Mouse (Mus musculus) urinary bladder, postnatal 36 days (tissue): ENCODE data around the gene Crygn.
"Not testable (repeated sequence)": the region's sequence is repeated elsewhere in the genome, so short reads cannot be mapped to it uniquely, and the experiment has no call there.

Experiments used
- DNase-seq, 2 experiments: peaks; one replicate each; pipeline ENCODE4 v3.0.0; 2022; ENCODE audit warnings: low spot score in 2 of 2, mixed read lengths in 1 of 2

The Crygn gene

GRCm38 (mm10) chr5:24757816-24758215 is at the start of gene Crygn:
TSS of gene Crygn (minus strand) at chr5:24758008.
- no peak for DNase-seq

GRCm38 (mm10) chr5:24805222-24805621 is 47.4 kb upstream of the Crygn start:
- DNase-seq: no peak

- no peak for DNase-seq
Observed at GRCm38 (mm10) chr5:24804661-24805060, 46.9 kb upstream of the Crygn start.

GRCm38 (mm10) chr5:24801841-24802624 is 44.2 kb upstream of the Crygn start:
- DNase-seq: no peak

GRCm38 (mm10) chr5:24800416-24800815 is 42.6 kb upstream of the Crygn start:
- DNase-seq: no peak

- DNase-seq: no peak
Observed at GRCm38 (mm10) chr5:24798639-24799038, 40.8 kb upstream of the Crygn start.

- no peak for DNase-seq
Observed at GRCm38 (mm10) chr5:24797858-24798257, 40.0 kb upstream of the Crygn start.

GRCm38 (mm10) chr5:24792961-24793360 is 35.2 kb upstream of the Crygn start:
- no peak for DNase-seq

- no peak for DNase-seq
Observed at GRCm38 (mm10) chr5:24782957-24783356, 25.1 kb upstream of the Crygn start.

GRCm38 (mm10) chr5:24781048-24781447 is 23.2 kb upstream of the Crygn start:
- DNase-seq: no peak

GRCm38 (mm10) chr5:24779881-24780512 is 22.2 kb upstream of the Crygn start:
- no peak for DNase-seq

- no peak for DNase-seq
Observed at GRCm38 (mm10) chr5:24779321-24779720, 21.5 kb upstream of the Crygn start.

- no peak for DNase-seq
Observed at GRCm38 (mm10) chr5:24778843-24779140, 21.0 kb upstream of the Crygn start.

- DNase-seq: no peak
Observed at GRCm38 (mm10) chr5:24778082-24778842, 20.5 kb upstream of the Crygn start.

- no peak for DNase-seq
Observed at GRCm38 (mm10) chr5:24776681-24777080, 18.9 kb upstream of the Crygn start.

GRCm38 (mm10) chr5:24774549-24774948 is 16.7 kb upstream of the Crygn start:
- not testable (repeated sequence) for DNase-seq

- DNase-seq: no peak
Observed at GRCm38 (mm10) chr5:24756931-24757330, 877 bp downstream of the Crygn start.

GRCm38 (mm10) chr5:24752175-24752498 is 5.7 kb downstream of the Crygn start:
- no peak for DNase-seq

GRCm38 (mm10) chr5:24751305-24752174 is 6.3 kb downstream of the Crygn start:
- DNase-seq: peak; percentile 51 to 56

- peak; percentile 78 to 88 for DNase-seq
Observed at GRCm38 (mm10) chr5:24750321-24751304, 7.2 kb downstream of the Crygn start.

GRCm38 (mm10) chr5:24749731-24750130 is 8.1 kb downstream of the Crygn start:
- no peak for DNase-seq
